Mouse (Mus musculus) embryonic fibroblast, embryonic 13.5 days (primary cell): ENCODE measurements around the gene Fam83f.

Source experiments
- CTCF ChIP-seq: IDR thresholded peaks from 2 replicates; pipeline ENCODE4 v1.5.1; 2011; ENCODE audit warnings: mild to moderate bottlenecking, control low read depth, low read length, moderate library complexity, borderline replicate concordance; ENCODE audit not compliant: insufficient read depth
- POLR2A ChIP-seq: IDR thresholded peaks from 2 replicates; pipeline ENCODE4 v1.6.1; 2011; ENCODE audit warnings: low read depth, mild to moderate bottlenecking, control low read depth, low read length, moderate library complexity

DNA sequence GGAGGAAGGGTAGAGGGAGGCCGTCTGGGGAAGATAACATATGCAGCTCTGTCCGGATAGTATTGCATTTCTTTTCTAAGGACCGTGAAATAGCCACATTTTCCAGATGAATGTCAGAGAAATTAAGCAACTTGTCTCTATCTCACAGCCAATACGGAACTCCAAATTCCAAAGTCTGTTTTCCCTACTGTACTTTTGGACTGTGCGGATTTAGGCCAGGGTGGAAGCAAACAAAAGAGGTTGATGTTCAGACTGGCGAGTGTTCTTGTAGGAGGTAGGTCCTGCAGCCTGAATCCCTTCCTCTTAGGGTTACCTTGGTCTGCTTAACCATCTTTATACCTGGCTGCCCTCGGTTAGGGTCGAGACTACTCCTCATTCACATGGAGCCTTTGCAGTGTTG is 10.7 kb downstream of the Fam83f start:
- TF ChIP-seq CTCF = no peak
- TF ChIP-seq POLR2A = no peak
